Mouse (Mus musculus) midbrain, embryonic 11.5 days (tissue): ENCODE results near the gene Ptbp1. TPM values are rescaled to one million over a fixed set of nuclear protein-coding genes. Genes with fewer than 3 reads are reported as not detected.

Experiments
- ATAC-seq: fragments of 200-750 bp; cut with Nextera tagmentation; 2 replicates; pipeline ENCODE4 v1.8.0; 2017; ENCODE audit warnings: moderate TSS enrichment, moderate library complexity; ENCODE audit not compliant: low FRiP score
- DNase-seq: peaks from one replicate; pipeline ENCODE4 v3.0.0; 2015; ENCODE audit warnings: low spot score; ENCODE audit errors: missing footprints
- H3K27ac ChIP-seq: fragments of 300-500 bp; sonication (generic); 2 replicates; pipeline ENCODE4 v1.5.1; 2014; ENCODE audit warnings: low read depth, low read length
- H3K27me3 ChIP-seq: fragments of 300-500 bp; sonication (generic); 2 replicates; pipeline ENCODE4 v1.6.1; 2014; ENCODE audit warnings: mild to moderate bottlenecking, low read length, moderate library complexity, mixed read lengths; ENCODE audit not compliant: control insufficient read depth, insufficient read depth
- H3K36me3 ChIP-seq: fragments of 300-500 bp; sonication (generic); 2 replicates; pipeline ENCODE4 v1.6.1; 2014; ENCODE audit warnings: mild to moderate bottlenecking, low read length, moderate library complexity, mixed read lengths; ENCODE audit not compliant: control insufficient read depth, insufficient read depth
- H3K4me1 ChIP-seq: fragments of 300-500 bp; sonication (generic); 2 replicates; pipeline ENCODE4 v1.6.1; 2014; ENCODE audit warnings: low read length; ENCODE audit not compliant: control insufficient read depth, insufficient read depth
- H3K4me2 ChIP-seq: fragments of 300-500 bp; sonication (generic); 2 replicates; pipeline ENCODE4 v1.6.1; 2014; ENCODE audit warnings: mild to moderate bottlenecking, moderate library complexity
- H3K4me3 ChIP-seq: fragments of 300-500 bp; sonication (generic); 2 replicates; pipeline ENCODE4 v1.5.1; 2014; ENCODE audit warnings: low read depth, low read length
- H3K9ac ChIP-seq: fragments of 300-500 bp; sonication (generic); 2 replicates; pipeline ENCODE4 v1.6.1; 2014; ENCODE audit warnings: low read length
- H3K9me3 ChIP-seq: fragments of 300-500 bp; sonication (generic); 2 replicates; pipeline ENCODE4 v1.6.1; 2016; ENCODE audit warnings: low read length; ENCODE audit not compliant: control insufficient read depth
- WGBS: fragments of 180-500 bp; shearing (Covaris S2); extraction: QIAGEN DNeasy Blood & Tissue Kit; methylation state at CpG from one replicate; pipeline ENCODE4 v1.1.7; 2014; 5-methylcytosine and 5-hydroxymethylcytosine counted together
- polyA plus RNA-seq: library from polyadenylated mRNA; unstranded; fragments of >200 nt; fragmentation: Nextera tagmentation; extraction: Ambion mirVana; gene quantifications from 2 replicates; pipeline ENCODE4 v1.2.1, GENCODE M21; 2014

Gene Ptbp1
- polyA plus RNA-seq, 1 experiment from 2014 or later, result 176 TPM

DNA sequence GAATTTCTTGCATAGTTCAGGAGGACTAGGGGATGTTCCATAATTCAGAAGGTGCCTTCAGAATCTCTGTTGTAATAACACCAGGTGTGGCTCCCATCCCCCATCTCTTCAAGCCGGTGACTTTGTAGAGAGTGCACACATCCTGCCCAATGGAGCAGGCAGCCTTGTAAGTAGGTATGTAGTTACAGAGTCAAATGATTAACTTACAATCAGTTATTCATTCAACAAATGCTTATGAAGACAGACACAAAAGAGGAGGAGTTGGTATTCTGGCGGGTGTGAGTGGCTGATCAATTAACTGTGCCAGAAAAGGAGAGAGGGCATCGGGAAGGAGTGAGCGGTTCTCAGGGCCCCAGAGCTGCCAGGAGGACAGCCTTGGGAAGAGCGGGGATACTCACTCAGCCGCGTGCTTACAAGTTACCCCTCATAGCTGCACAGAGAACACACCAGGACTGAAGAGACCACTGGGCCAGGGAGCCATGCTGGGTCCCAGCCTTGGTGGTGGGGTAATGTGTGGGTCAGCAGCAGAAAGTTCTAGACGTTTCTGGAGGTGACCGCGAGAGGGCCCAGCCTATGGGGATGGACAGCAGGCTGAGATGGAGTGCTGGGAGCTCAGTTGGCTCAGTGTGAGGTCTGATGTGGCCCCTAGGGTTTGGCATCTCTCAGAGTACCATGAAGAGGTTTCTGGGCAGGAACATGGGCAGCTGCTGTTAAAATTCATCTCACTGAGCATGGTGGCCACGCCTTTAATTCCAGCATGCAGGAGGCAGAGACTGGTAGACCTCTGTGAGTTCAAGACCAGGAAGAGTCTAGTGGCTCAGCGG is 38.3 kb upstream of the Ptbp1 start:
- DNase-seq (no peak), ATAC-seq (no peak)
- Histone ChIP-seq H3K27me3 (no peaks in the 10 kb centered on the region), H3K9me3 (no peaks in the 10 kb centered on the region), H3K27ac (no peak overlapping the region), H3K4me2 (no peak overlapping the region), H3K9ac (no peak overlapping the region), H3K4me3 (no peak overlapping the region), H3K36me3 (peaks cover 18% of the 10 kb centered on the region), H3K4me1 (no peaks in the 10 kb centered on the region)
- 87% methylated on average over 12 of the region's 12 CpGs for WGBS

DNA sequence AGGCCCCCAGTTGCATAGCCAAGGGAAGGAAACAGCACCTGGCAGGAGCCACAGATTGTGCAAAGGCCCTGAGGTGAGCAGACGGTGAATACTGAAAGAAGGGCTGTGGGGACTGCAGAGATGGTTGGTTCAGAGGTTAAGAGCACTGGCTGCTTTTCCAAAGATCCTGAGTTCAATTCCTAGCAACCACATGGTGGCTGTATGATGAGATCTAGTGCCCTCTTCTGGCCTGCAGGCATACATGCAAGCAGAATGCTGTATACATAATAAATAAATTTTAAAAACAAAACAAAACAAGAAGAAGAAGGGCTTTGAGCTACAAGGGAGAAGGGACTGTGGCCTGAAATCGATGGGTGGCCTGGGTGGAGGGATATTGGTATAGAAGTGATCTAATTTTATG is 37.1 kb upstream of the Ptbp1 start:
- H3K9me3 ChIP-seq, result no peaks in the 10 kb centered on the region
- no peak overlapping the region for H3K27ac ChIP-seq
- no peak for DNase-seq
- WGBS, result 78% methylated on average over 2 of the region's 2 CpGs
- ATAC-seq, result no peak
- no peaks in the 10 kb centered on the region for H3K4me1 ChIP-seq
- H3K36me3 ChIP-seq, result peaks cover 15% of the 10 kb centered on the region
- H3K27me3 ChIP-seq, result no peaks in the 10 kb centered on the region
- no peak overlapping the region for H3K4me2 ChIP-seq
- no peak overlapping the region for H3K4me3 ChIP-seq
- no peak overlapping the region for H3K9ac ChIP-seq

DNA sequence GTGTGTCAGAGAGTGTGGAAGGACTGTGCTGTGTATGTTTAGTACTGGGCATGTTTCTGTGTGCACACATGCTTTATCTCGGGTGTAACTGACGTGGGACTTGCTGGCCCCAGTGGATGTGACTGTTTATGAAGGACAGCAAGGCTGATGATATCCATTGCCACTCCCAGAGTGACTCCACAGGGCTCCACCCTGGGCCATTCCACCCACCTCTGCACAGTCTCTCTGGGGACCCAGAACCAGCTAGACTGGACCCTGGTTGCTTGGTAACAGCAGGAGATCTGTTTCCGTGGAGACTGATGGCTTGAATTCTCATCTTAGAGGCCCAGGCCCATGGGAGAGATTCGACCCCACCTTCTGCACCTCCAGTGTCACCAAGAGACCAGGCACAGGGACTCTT is 36.0 kb upstream of the Ptbp1 start:
- H3K4me2 ChIP-seq, result no peak overlapping the region
- H3K9ac ChIP-seq, result no peak overlapping the region
- H3K4me3 ChIP-seq, result no peak overlapping the region
- H3K4me1 ChIP-seq, result no peaks in the 10 kb centered on the region
- 62% methylated on average over 4 of the region's 4 CpGs for WGBS
- ATAC-seq (no peak), DNase-seq (no peak)
- no peak overlapping the region for H3K27ac ChIP-seq
- no peaks in the 10 kb centered on the region for H3K27me3 ChIP-seq
- H3K9me3 ChIP-seq, result no peaks in the 10 kb centered on the region
- H3K36me3 ChIP-seq, result peaks cover 15% of the 10 kb centered on the region

DNA sequence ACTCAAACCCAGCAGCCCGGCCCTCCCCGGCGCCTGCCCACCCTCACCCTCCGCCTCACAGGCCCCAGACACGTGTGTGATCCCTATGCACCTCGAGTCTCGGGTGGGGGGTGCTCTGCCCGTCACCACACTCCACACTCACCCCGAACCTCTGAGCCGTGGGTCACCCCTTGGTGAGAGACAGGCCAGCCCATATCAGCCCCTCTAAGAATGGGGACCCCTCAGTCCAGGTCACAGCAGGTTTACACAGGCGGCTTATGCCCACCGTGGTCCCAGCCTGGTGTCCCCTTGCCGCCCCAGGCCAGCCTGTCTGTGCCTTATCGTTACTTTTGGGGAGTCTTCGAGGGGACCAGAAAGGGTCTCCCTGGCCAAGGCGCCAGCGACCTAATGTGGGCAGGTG is 34.6 kb upstream of the Ptbp1 start:
- no peak for DNase-seq
- H3K9ac ChIP-seq, result no peak overlapping the region

DNA sequence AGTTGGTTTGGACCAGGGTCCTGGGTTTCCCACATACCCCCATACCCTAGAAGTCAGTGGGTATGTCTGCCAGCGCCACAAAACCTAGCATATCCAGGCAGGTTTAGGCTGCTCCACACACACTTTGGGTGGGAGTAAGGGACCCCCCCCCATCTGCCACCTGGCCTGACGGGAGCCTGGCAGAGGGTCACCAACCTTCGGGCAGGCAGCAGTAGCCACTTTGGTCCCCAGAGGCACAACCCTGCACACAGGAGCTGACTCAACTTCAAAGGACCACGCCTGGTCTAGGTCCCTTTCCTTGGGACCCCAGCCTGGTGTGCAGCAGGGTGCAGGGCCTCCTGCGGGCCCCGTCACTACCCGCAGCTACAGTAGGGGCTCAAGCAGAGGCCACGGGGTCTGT is 34.0 kb upstream of the Ptbp1 start:
- no peaks in the 10 kb centered on the region for H3K9me3 ChIP-seq
- ATAC-seq (no peak), DNase-seq (no peak)
- H3K4me2 ChIP-seq, result no peak overlapping the region
- no peaks in the 10 kb centered on the region for H3K27me3 ChIP-seq
- H3K4me3 ChIP-seq, result no peak overlapping the region
- H3K4me1 ChIP-seq, result no peaks in the 10 kb centered on the region
- no peak overlapping the region for H3K9ac ChIP-seq
- no peak overlapping the region for H3K27ac ChIP-seq
- 93% methylated on average over 8 of the region's 8 CpGs for WGBS
- peaks cover 10% of the 10 kb centered on the region for H3K36me3 ChIP-seq

More for the DNA sequence above, 34.6 kb upstream of the Ptbp1 start:
- Histone ChIP-seq H3K4me3 (no peak overlapping the region), H3K27me3 (no peaks in the 10 kb centered on the region), H3K4me2 (no peak overlapping the region), H3K9me3 (no peaks in the 10 kb centered on the region), H3K27ac (no peak overlapping the region), H3K4me1 (no peaks in the 10 kb centered on the region), H3K36me3 (peaks cover 13% of the 10 kb centered on the region)
- ATAC-seq, result no peak
- 92% methylated on average over 17 of the region's 17 CpGs for WGBS

DNA sequence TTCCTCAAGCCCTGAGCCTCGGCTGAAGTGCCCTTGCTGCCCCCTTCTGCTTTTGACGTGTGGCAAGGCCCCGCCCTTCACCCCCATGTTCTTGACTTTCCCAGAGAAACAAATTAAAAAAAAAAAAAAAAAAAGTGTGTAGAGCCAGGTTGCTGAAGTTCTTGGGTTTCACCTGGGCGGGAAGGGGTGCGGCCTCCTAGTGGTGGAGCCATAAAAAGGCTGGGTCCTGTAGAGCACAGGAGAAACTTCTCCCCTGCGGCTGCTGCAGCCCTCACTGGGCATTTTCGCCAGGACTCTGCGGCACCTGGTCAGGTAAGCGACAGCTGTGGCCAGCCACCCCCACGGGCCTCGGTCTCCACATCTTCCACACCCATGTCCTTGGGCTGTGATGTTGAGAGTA is 33.4 kb upstream of the Ptbp1 start, which contains the start of gene Misp:
Gene Misp (plus strand): TSS at position 208 of the 400 bp plus-strand sequence.
- 75% methylated on average over 11 of the region's 11 CpGs for WGBS
- no peak within 1 kb of the TSS for H3K4me3 ChIP-seq
- H3K9ac ChIP-seq, result no peak within 1 kb of the TSS
- DNase-seq (no peak), ATAC-seq (no peak)
- H3K4me2 ChIP-seq, result no peak within 1 kb of the TSS
- peaks cover 10% of the 10 kb centered on the region for H3K36me3 ChIP-seq
- no peaks in the 10 kb centered on the region for H3K27me3 ChIP-seq
- H3K4me1 ChIP-seq, result no peaks in the 10 kb centered on the region
- H3K27ac ChIP-seq, result no peak within 1 kb of the TSS
- H3K9me3 ChIP-seq, result no peaks in the 10 kb centered on the region

DNA sequence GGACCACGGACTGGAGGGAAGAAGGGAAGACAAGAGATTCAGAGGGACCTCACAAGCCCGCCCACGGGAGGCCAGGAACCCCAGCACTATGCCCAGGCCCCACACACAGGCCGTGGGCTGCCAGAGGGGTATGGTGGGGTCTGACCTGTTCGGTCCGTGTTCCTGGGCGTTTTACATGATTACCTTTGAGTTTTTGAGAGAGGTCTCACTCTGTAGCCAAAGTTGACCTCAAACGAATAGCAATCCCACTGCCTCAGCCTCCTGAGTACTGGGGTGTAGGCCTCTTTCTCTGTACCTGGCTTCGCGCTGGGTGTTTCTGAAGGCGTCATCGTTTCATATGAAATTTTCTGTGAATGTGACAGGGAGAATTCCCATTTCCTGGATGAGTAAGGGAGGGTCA is 32.5 kb upstream of the Ptbp1 start:
- WGBS, result 88% methylated on average over 12 of the region's 12 CpGs
- no peak overlapping the region for H3K4me3 ChIP-seq
- H3K36me3 ChIP-seq, result peaks cover 10% of the 10 kb centered on the region
- no peak overlapping the region for H3K4me2 ChIP-seq
- DNase-seq (no peak), ATAC-seq (no peak)
- H3K27me3 ChIP-seq, result no peaks in the 10 kb centered on the region
- no peaks in the 10 kb centered on the region for H3K9me3 ChIP-seq
- H3K27ac ChIP-seq, result no peak overlapping the region
- H3K4me1 ChIP-seq, result no peaks in the 10 kb centered on the region
- no peak overlapping the region for H3K9ac ChIP-seq

DNA sequence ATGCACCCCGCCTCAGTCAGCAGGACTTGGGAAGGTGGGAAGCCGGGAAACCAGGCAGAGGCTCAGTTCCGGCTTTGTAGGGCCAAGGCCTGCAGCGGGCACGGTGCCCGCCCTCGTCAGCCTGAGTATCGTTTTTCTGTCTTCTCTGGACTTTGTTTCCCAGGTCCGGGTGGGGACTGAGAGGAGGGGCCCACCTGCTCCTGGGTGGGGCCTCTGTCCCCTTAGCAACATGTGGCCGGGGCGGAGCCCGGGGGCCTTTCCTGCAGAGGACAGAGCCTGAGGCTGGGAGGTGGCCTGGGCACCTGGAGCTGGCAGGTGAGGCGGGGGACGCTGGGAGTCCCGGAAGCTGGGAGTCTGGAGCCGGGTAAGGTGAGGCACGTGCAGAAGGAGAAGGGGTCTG is 31.9 kb upstream of the Ptbp1 start:
- ATAC-seq (no peak), DNase-seq (no peak)
- no peaks in the 10 kb centered on the region for H3K9me3 ChIP-seq
- H3K9ac ChIP-seq, result 0 out of 2 replicates have a peak overlapping the region, but pooled peaks have one; percentile 12
- no peak overlapping the region for H3K4me2 ChIP-seq
- WGBS, result 31% methylated on average over 17 of the region's 17 CpGs
- H3K4me1 ChIP-seq, result no peaks in the 10 kb centered on the region
- H3K36me3 ChIP-seq, result peaks cover 10% of the 10 kb centered on the region
- no peaks in the 10 kb centered on the region for H3K27me3 ChIP-seq
- no peak overlapping the region for H3K27ac ChIP-seq
- no peak overlapping the region for H3K4me3 ChIP-seq

DNA sequence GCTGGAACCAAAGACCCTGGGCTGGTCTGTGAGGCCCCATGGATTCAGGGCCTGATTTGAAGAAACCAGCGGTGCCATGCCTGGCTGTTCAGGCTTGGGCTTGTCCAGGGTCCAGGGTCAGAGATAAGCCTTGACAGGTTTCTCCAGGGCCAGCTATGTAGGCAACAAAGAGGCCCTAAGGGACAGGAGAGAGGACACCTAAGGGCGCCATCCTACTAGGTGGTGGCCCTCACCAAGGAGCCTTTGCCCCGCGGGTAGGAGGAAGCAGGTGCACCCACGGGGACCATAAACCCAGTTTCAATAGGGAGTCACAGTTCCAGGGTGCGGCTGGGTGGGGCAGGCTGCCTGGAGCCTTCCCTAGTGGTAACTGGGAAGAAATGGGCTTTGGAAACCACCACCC is 31.2 kb upstream of the Ptbp1 start:
- DNase-seq (no peak), ATAC-seq (no peak)
- Histone ChIP-seq H3K36me3 (peaks cover 10% of the 10 kb centered on the region), H3K9me3 (no peaks in the 10 kb centered on the region), H3K4me3 (no peak overlapping the region), H3K4me2 (no peak overlapping the region), H3K27ac (no peak overlapping the region), H3K27me3 (no peaks in the 10 kb centered on the region), H3K4me1 (no peaks in the 10 kb centered on the region), H3K9ac (no peak overlapping the region)
- WGBS, result 84% methylated on average over 6 of the region's 6 CpGs
